ENCODE assay signal across 19 mouse cellular contexts in genomic region chr17:57182871-57183270, GRCm38 (mm10). TPM values are rescaled to one million over a fixed set of nuclear protein-coding genes. Genes with fewer than 3 reads are reported as not detected.
"Had no signal": no experiment of that assay in that cellular context is flagged by ENCODE, and none has a peak within 500 bp of the region (broad histone marks: within the 10 kb centered on the region; RNA-seq: fewer than 3 reads in every experiment).

No protein-coding gene starts in this region.

- DNase-seq: kidney, adult 2 months; kidney, postnatal 25 days; layer of hippocampus, postnatal 36 days; left cerebral cortex, postnatal 4 days; liver, postnatal 0 days; lung, embryonic 14.5 days; midbrain, embryonic 14.5 days; right cerebral cortex, adult 18-20 months; right cerebral cortex, postnatal 14 days; right cerebral cortex, postnatal 4 days; thymus, adult 2 months; thymus, postnatal 25 days had no signal

- ATAC-seq: liver, postnatal 0 days; lung, postnatal 0 days had no signal

RNA-seq across cellular contexts. Expression of gene Tnfsf14, which starts 11.1 kb away (rescaled TPM):
- total RNA-seq: layer of hippocampus, adult 8-10 months; layer of hippocampus, postnatal 10 days; layer of hippocampus, postnatal 36 days; left cerebral cortex, adult 2 months; left cerebral cortex, postnatal 10 days; left cerebral cortex, postnatal 4 days; midbrain, postnatal 0 days had no signal

RNA-seq across cellular contexts. Expression of gene Cd70, which starts 33.3 kb away (rescaled TPM):
- total RNA-seq: left cerebral cortex, postnatal 10 days; left cerebral cortex, postnatal 4 days; megakaryocyte-erythroid progenitor cell, adult 5-6 weeks had no signal
